Mouse (Mus musculus) cerebellum, adult 11-12 months (tissue): ENCODE measurements at regions not wholly inside any gene's neighbourhood (a gene's known extent, or its start where the extent isn't known, plus 50 kb on each side); places are given as distances from the start of the nearest gene placed in this dataset.

ENCODE experiments used
- DNase-seq: peaks from one replicate; pipeline ENCODE4 v3.0.0; 2022

DNA sequence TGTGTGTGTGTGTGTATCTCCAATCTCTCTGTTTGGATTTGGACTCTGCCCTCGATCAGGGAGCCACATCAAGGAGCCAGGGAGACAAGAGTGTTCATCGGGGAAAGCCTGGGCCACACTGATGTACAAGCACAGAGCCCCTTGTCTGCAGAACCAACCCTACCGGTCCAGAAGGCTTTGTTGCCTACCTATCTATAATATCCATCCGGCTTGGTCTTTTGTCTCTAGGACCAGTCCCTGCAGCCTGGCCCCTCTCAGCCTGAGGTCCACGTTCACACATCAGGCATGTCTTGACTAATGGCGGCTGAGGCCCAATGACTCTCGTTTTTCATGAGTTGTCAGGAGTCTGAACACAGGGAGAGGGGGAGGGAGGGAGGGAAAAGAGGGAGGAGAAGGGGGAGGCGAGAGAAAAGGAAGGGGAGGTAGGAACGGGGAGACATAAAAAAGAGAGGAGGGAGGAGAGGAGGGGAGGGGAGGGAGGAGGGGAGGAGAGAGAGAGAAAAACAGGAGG is 64.7 kb downstream of the Cmpk2 start:
- no peak for DNase-seq

- DNase-seq: peak; percentile 51
Measured at GRCm38 (mm10) chr12:26532823-26533640, 64.0 kb downstream of the Cmpk2 start.

DNA sequence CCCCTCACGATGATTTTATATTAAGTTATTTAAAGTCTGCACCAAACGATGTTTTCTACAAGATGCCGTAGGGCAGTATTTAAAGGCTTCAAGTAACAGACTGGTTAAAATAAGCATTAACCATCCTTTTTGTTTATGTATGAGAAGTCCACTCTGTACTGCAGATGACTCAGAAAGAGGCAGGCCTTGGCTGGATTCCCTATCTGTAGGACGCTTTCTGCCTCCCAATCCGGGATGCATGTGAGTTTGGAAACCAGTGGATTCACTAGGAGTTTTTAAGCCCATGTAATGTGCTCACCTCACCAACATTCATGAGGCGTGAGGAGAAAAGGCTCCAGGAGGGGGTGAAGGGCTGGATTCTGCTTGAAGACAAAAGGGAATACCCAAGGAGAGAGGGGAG is 63.1 kb downstream of the Cmpk2 start:
- DNase-seq: no peak
